Mouse (Mus musculus): Measurements from ENCODE around the gene Mettl1. TPM values are rescaled to one million over a fixed set of nuclear protein-coding genes. Genes with fewer than 3 reads are reported as not detected.
"Not testable (repeated sequence)": the region's sequence is repeated elsewhere in the genome, so short reads cannot be mapped to it uniquely, and the experiment has no call there.

The Mettl1 gene
- polyA plus RNA-seq, 2 experiments, result 12.5 to 19.3 TPM

DNA sequence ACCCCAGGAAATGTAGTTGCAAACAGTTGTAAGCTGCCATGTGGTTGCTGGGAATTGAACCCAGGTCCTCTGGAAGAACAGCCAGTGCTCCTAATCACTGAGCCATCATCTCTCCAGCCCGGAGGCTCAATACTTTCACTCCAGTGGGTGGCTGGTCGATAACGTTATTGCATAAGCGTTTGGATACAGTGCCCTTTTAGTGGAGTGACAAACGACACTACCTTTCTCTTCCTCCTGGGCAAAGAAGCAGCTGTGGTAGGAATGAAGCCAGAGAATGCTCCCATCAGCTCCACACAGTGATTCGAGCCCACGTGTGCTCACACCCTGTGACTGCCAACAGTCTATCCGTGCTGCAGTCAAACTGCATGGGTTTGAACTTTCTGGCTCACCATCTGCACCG lies 30.0 kb downstream of the Mettl1 start:
- H3K27me3 ChIP-seq (ENCODE audit: control insufficient read depth, insufficient read depth, low read length), result no peaks in the 10 kb centered on the region
- no peak overlapping the region for H3K27ac ChIP-seq
- peak overlapping the region; percentile 75 for H3K4me2 ChIP-seq (ENCODE audit: low read depth)
- ATAC-seq (ENCODE audit: insufficient read depth), result no peak
- no peaks in the 10 kb centered on the region for H3K9me3 ChIP-seq (ENCODE audit: control insufficient read depth, low read length)
- H3K9ac ChIP-seq (replicated peaks), result no peak overlapping the region
- 52% methylated on average over 9 of the region's 9 CpGs for WGBS (ENCODE audit: insufficient replicate concordance)
- H3K4me1 ChIP-seq (replicated peaks; ENCODE audit: control insufficient read depth in 2 of 2, insufficient read depth in 2 of 2, low read length in 1 of 2), result peaks cover 0 to 21% of the 10 kb centered on the region in 2 experiments; a peak in 3 of 4 replicates
- H3K4me3 ChIP-seq (ENCODE audit: insufficient read depth in 1 of 2, low read depth in 2 of 2, low read length in 2 of 2), result peak overlapping the region; percentile 59 to 89; a peak in 3 of 4 replicates
- H3K36me3 ChIP-seq (replicated peaks; ENCODE audit: control insufficient read depth, insufficient read depth, low read depth), result peaks cover 16% of the 10 kb centered on the region
- TF ChIP-seq CTCF (IDR thresholded peaks at IDR 0.05; ENCODE audit: low read depth), result no peak
- no peak for TF ChIP-seq EP300 (IDR thresholded peaks at IDR 0.05; ENCODE audit: low read depth)
- no peak for DNase-seq (ENCODE audit: low read depth in 3 of 3, low spot score in 3 of 3)

DNA sequence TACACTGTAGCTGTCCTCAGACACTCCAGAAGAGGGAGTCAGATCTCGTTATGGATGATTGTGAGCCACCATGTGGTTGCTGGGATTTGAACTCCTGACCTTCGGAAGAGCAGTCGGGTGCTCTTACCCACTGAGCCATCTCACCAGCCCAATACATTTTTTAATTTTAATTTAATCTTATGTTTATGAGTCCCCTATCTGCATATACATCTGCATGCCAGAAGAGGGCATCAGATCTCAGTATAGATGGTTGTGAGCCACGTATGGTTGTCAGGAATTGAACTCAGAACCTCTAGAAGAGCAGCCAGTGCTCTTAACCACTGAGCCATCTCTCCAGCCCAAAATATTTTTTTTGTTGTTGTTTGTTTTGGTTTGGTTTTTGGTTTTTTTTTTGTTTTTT lies 31.1 kb downstream of the Mettl1 start:
- not testable (repeated sequence) for H3K27ac ChIP-seq; ATAC-seq (ENCODE audit: insufficient read depth); DNase-seq (ENCODE audit: low read depth in 3 of 3, low spot score in 3 of 3); H3K4me3 ChIP-seq (ENCODE audit: insufficient read depth in 1 of 2, low read depth in 2 of 2, low read length in 2 of 2); H3K27me3 ChIP-seq (ENCODE audit: control insufficient read depth, insufficient read depth, low read length); H3K4me2 ChIP-seq (ENCODE audit: low read depth); H3K9ac ChIP-seq (replicated peaks); H3K9me3 ChIP-seq (ENCODE audit: control insufficient read depth, low read length); H3K36me3 ChIP-seq (replicated peaks; ENCODE audit: control insufficient read depth, insufficient read depth, low read depth)
- H3K4me1 ChIP-seq (replicated peaks; ENCODE audit: control insufficient read depth in 2 of 2, insufficient read depth in 2 of 2, low read length in 1 of 2), result peaks cover 0 to 28% of the 10 kb centered on the region in 2 experiments; a peak in 3 of 4 replicates
- WGBS (ENCODE audit: insufficient replicate concordance), result 74% methylated on average over 4 of the region's 4 CpGs
- TF ChIP-seq CTCF (IDR thresholded peaks at IDR 0.05; ENCODE audit: low read depth), result peak; percentile 21; the same call in 1 of the 2 replicates

DNA sequence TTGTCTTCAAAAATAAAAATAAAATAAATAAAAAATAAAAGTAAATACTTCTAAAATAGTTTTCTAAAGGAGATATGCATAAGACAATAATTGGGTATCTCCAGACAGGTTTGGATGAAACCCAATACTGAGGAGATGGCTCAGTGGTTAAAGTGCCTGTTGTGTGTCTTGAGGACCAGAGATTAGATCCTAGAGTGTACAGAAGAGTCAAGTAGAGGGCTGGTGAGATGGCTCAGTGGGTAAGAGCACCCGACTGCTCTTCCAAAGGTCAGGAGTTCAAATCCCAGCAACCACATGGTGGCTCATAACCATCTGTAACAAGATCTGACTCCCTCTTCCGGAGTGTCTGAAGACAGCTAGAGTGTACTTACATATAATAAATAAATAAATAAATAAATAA lies 31.8 kb downstream of the Mettl1 start:
- not testable (repeated sequence) for H3K4me2 ChIP-seq (ENCODE audit: low read depth); H3K4me3 ChIP-seq (ENCODE audit: insufficient read depth in 1 of 2, low read depth in 2 of 2, low read length in 2 of 2); H3K9ac ChIP-seq (replicated peaks); H3K27ac ChIP-seq; DNase-seq (ENCODE audit: low read depth in 3 of 3, low spot score in 3 of 3); H3K36me3 ChIP-seq (replicated peaks; ENCODE audit: control insufficient read depth, insufficient read depth, low read depth); H3K9me3 ChIP-seq (ENCODE audit: control insufficient read depth, low read length); ATAC-seq (ENCODE audit: insufficient read depth); H3K27me3 ChIP-seq (ENCODE audit: control insufficient read depth, insufficient read depth, low read length)
- WGBS (ENCODE audit: insufficient replicate concordance), result 54% methylated on average over 2 of the region's 2 CpGs
- peaks cover 0 to 28% of the 10 kb centered on the region in 2 experiments; a peak in 3 of 4 replicates for H3K4me1 ChIP-seq (replicated peaks; ENCODE audit: control insufficient read depth in 2 of 2, insufficient read depth in 2 of 2, low read length in 1 of 2)

DNA sequence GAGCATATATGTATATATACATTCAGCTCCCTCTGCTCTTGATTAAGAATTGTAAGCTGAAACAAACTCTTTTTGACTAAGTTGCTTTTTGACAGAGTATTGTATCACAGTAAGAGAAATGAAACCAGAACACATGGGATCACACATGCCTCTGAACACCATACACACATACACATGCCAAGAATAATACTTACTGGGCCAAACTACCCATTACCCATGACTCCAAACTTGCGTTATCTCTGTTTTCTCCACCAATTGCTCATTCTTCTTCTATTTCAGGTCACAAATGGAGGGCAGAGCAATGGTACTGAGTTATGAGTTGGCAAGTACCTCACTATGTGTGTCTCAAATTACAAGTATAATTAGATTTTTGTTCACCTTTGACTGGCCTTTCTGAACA lies 32.8 kb downstream of the Mettl1 start:
- 78% methylated on average over 1 of the region's 1 CpGs for WGBS (ENCODE audit: insufficient replicate concordance)
- no peaks in the 10 kb centered on the region for H3K9me3 ChIP-seq (ENCODE audit: control insufficient read depth, low read length)
- no peak for ATAC-seq (ENCODE audit: insufficient read depth)
- TF ChIP-seq CTCF (IDR thresholded peaks at IDR 0.05; ENCODE audit: low read depth), result no peak
- peaks cover 9% of the 10 kb centered on the region for H3K27me3 ChIP-seq (ENCODE audit: control insufficient read depth, insufficient read depth, low read length)
- no peak overlapping the region for H3K27ac ChIP-seq
- H3K4me3 ChIP-seq (ENCODE audit: insufficient read depth in 1 of 2, low read depth in 2 of 2, low read length in 2 of 2), result no peak overlapping the region
- no peaks in the 10 kb centered on the region for H3K36me3 ChIP-seq (replicated peaks; ENCODE audit: control insufficient read depth, insufficient read depth, low read depth)
- peaks cover 0 to 21% of the 10 kb centered on the region in 2 experiments; a peak in 3 of 4 replicates for H3K4me1 ChIP-seq (replicated peaks; ENCODE audit: control insufficient read depth in 2 of 2, insufficient read depth in 2 of 2, low read length in 1 of 2)
- no peak overlapping the region for H3K9ac ChIP-seq (replicated peaks)
- DNase-seq (ENCODE audit: low read depth in 3 of 3, low spot score in 3 of 3), result no peak
- H3K4me2 ChIP-seq (ENCODE audit: low read depth), result no peak overlapping the region

DNA sequence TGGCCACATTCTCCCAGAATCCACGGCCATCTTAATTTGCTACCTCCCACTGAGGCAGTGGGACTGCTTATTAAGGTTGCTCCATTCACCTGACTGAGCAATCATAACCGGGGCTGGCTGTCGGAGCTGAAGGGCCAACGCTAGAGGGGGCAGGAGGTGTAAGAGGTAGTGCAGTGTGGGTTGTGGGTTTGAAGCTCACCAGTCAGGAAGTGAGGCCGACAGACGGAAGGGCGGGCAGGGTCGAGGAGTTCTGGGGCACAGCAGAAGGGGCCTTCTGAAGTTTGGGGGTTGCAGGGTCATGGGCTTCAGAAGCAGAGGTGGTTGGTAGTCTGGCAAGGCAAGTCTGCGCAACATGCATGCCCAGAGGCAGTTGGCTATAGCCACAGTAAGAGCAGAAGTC lies 33.9 kb downstream of the Mettl1 start, which contains the start of gene Agap2:
Gene Agap2, plus strand, starts transcription at position 205 of the 400 bp plus-strand sequence.
- H3K36me3 ChIP-seq (replicated peaks; ENCODE audit: control insufficient read depth, insufficient read depth, low read depth), result no peaks in the 10 kb centered on the region
- H3K27me3 ChIP-seq (ENCODE audit: control insufficient read depth, insufficient read depth, low read length), result peaks cover 20% of the 10 kb centered on the region
- peak within 1 kb of the TSS; percentile 52 for H3K4me2 ChIP-seq (ENCODE audit: low read depth)
- H3K9ac ChIP-seq (replicated peaks), result no peak within 1 kb of the TSS
- WGBS (ENCODE audit: insufficient replicate concordance), result 14% methylated on average over 9 of the region's 9 CpGs
- no peaks in the 10 kb centered on the region for H3K9me3 ChIP-seq (ENCODE audit: control insufficient read depth, low read length)
- TF ChIP-seq CTCF (IDR thresholded peaks at IDR 0.05; ENCODE audit: low read depth) (peak; percentile 71), EP300 (IDR thresholded peaks at IDR 0.05; ENCODE audit: low read depth) (no peak)
- ATAC-seq (ENCODE audit: insufficient read depth), result no peak
- no peak within 1 kb of the TSS for H3K27ac ChIP-seq
- DNase-seq (ENCODE audit: low read depth in 3 of 3, low spot score in 3 of 3), result no peak
- peak within 1 kb of the TSS; percentile 32 to 38 for H3K4me3 ChIP-seq (ENCODE audit: insufficient read depth in 1 of 2, low read depth in 2 of 2, low read length in 2 of 2)
- H3K4me1 ChIP-seq (replicated peaks; ENCODE audit: control insufficient read depth in 2 of 2, insufficient read depth in 2 of 2, low read length in 1 of 2), result peaks cover 0 to 14% of the 10 kb centered on the region in 2 experiments; a peak in 3 of 4 replicates
